Mouse (Mus musculus): ENCODE data around the gene Hist2h3c2.

- no peak; the same call in 1 of the 2 replicates for TF ChIP-seq CTCF (IDR thresholded peaks at IDR 0.05; ENCODE audit: borderline replicate concordance, insufficient read depth, low read length)
- peak; percentile 100 for TF ChIP-seq POLR2A (IDR thresholded peaks at IDR 0.05; ENCODE audit: low read depth, low read length)
Observed at GRCm38 (mm10) chr3:96262979-96263550, 24.1 kb upstream of the Hist2h3c2 start, which contains the start of gene Hist2h4.
